Mouse (Mus musculus): Measurements from ENCODE around the gene Adrm1. TPM values are rescaled to one million over a fixed set of nuclear protein-coding genes. Genes with fewer than 3 reads are reported as not detected.

Gene Adrm1
- polyA plus RNA-seq, 1 experiment = 107 TPM

DNA sequence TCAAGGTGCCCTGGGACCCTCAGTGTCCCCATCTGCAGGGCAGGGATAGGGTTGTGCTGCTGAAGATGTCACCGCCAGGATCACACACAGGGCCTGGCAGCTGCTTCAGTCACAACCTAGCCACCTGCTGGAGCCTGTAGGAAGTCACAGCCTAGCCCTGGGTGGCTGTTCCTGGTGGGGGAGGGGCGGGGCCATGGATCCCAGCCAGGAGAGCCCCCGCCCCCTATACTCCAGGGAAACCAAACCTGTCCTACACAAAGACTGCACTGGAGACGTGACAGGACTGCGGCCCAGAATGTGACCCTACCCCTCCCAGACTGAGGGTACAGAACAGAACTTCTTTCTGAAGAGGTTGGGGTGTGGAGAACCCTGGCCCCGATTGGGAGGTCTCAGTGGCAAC is 51.0 kb downstream of the Adrm1 start:
- no peaks in the 10 kb centered on the region for H3K36me3 ChIP-seq (ENCODE audit: control insufficient read depth, insufficient read depth, low read length)
- H3K27me3 ChIP-seq (ENCODE audit: control insufficient read depth, insufficient read depth, low read length) = no peaks in the 10 kb centered on the region
- peaks cover 9% of the 10 kb centered on the region for H3K4me1 ChIP-seq (ENCODE audit: control insufficient read depth, insufficient read depth, low read length)
- TF ChIP-seq CTCF (IDR thresholded peaks at IDR 0.05; ENCODE audit: control insufficient read depth, insufficient read depth, insufficient replicate concordance, low read depth, low read length) (no peak), POLR2A (IDR thresholded peaks at IDR 0.05; ENCODE audit: control insufficient read depth, low read depth, low read length) (no peak)
- no peak overlapping the region for H3K4me3 ChIP-seq (ENCODE audit: control insufficient read depth, low read depth, low read length)
- H3K27ac ChIP-seq (ENCODE audit: control insufficient read depth, insufficient read depth, low read depth, low read length) = no peak overlapping the region

DNA sequence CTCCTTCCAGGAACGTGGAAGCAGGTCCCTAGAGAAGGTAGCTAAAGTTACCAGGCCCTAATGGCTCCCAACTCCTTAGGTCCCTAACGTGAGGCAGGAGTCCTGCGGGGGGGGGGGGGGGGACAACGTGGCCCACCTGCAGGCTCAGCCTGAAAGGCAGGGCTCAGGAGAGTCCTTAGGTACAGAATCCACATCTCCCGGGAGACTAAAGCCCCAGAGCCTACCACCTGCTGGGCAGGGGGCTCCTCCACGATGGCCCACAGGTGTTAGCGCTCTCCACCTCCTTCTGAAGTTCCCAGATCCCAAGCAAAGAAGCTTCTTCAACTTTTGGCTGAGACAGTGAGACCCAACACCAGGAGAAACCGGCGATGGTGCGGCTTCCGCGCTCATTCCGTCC is 53.4 kb downstream of the Adrm1 start:
- no peaks in the 10 kb centered on the region for H3K27me3 ChIP-seq (ENCODE audit: control insufficient read depth, insufficient read depth, low read length)
- no peaks in the 10 kb centered on the region for H3K36me3 ChIP-seq (ENCODE audit: control insufficient read depth, insufficient read depth, low read length)
- peaks cover 23% of the 10 kb centered on the region for H3K4me1 ChIP-seq (ENCODE audit: control insufficient read depth, insufficient read depth, low read length)
- no peak for TF ChIP-seq CTCF (IDR thresholded peaks at IDR 0.05; ENCODE audit: control insufficient read depth, insufficient read depth, insufficient replicate concordance, low read depth, low read length)
- TF ChIP-seq POLR2A (IDR thresholded peaks at IDR 0.05; ENCODE audit: control insufficient read depth, low read depth, low read length) = no peak
- peak overlapping the region; percentile 25 for H3K4me3 ChIP-seq (ENCODE audit: control insufficient read depth, low read depth, low read length)
- H3K27ac ChIP-seq (ENCODE audit: control insufficient read depth, insufficient read depth, low read depth, low read length) = no peak overlapping the region

- Histone ChIP-seq H3K27ac (ENCODE audit: control insufficient read depth, insufficient read depth, low read depth, low read length) (no peak overlapping the region), H3K27me3 (ENCODE audit: control insufficient read depth, insufficient read depth, low read length) (no peaks in the 10 kb centered on the region)
Observed at GRCm38 (mm10) chr2:180225044-180225761, 53.9 kb downstream of the Adrm1 start.

More at GRCm38 (mm10) chr2:180225044-180225761, 53.9 kb downstream of the Adrm1 start:
- Histone ChIP-seq H3K36me3 (ENCODE audit: control insufficient read depth, insufficient read depth, low read length) (no peaks in the 10 kb centered on the region), H3K4me1 (ENCODE audit: control insufficient read depth, insufficient read depth, low read length) (peaks cover 23% of the 10 kb centered on the region), H3K4me3 (ENCODE audit: control insufficient read depth, low read depth, low read length) (peak overlapping the region; percentile 51)
- TF ChIP-seq CTCF (IDR thresholded peaks at IDR 0.05; ENCODE audit: control insufficient read depth, insufficient read depth, insufficient replicate concordance, low read depth, low read length) = no peak
- no peak for TF ChIP-seq POLR2A (IDR thresholded peaks at IDR 0.05; ENCODE audit: control insufficient read depth, low read depth, low read length)

Other genes starting within 250 kb of the Adrm1 start
- gene Taf4, start 194.8 kb upstream of the Adrm1 start, polyA plus RNA-seq (2012; rRNA removed) = 3.6 and 4.2 TPM in 2 replicates
- 31.8 and 33.7 TPM in 2 replicates for gene Lsm14b, start 146.5 kb upstream of the Adrm1 start, polyA plus RNA-seq (2012; rRNA removed)
- 38.5 and 42.6 TPM in 2 replicates for gene Psma7, start 129.1 kb upstream of the Adrm1 start, polyA plus RNA-seq (2012; rRNA removed)
- 4.0 TPM in 2 replicates for gene Ss18l1, start 129.0 kb upstream of the Adrm1 start, polyA plus RNA-seq (2012; rRNA removed)
- gene Mtg2, start 100.9 kb upstream of the Adrm1 start, polyA plus RNA-seq (2012; rRNA removed) = 7.0 and 7.8 TPM in 2 replicates
- gene Hrh3, start 67.0 kb upstream of the Adrm1 start, polyA plus RNA-seq (2012; rRNA removed) = 5.1 and 5.9 TPM in 2 replicates
- gene Osbpl2, start 52.2 kb upstream of the Adrm1 start, polyA plus RNA-seq (2012; rRNA removed) = 16.0 and 18.5 TPM in 2 replicates
- 7.5 and 8.3 TPM in 2 replicates for gene Lama5, start 54.4 kb downstream of the Adrm1 start, polyA plus RNA-seq (2012; rRNA removed)
- 703 and 848 TPM in 2 replicates for gene Rps21, start 85.9 kb downstream of the Adrm1 start, polyA plus RNA-seq (2012; rRNA removed)
- 23.9 and 24.2 TPM in 2 replicates for gene Cables2, start 102.0 kb downstream of the Adrm1 start, polyA plus RNA-seq (2012; rRNA removed)
- gene Rbbp8nl, start 118.4 kb downstream of the Adrm1 start, polyA plus RNA-seq (2012; rRNA removed) = 0.08 TPM in 1 of 2 replicates, not detected in the other
- 0.10 TPM in 2 replicates for gene Gata5, start 163.2 kb downstream of the Adrm1 start, polyA plus RNA-seq (2012; rRNA removed)

Measured in testis, adult 2 months (tissue).